Mouse (Mus musculus): ENCODE data around the gene Bsnd.

- no peak for TF ChIP-seq GATA1 (IDR thresholded peaks at IDR 0.05; ENCODE audit: borderline replicate concordance, low read length)
- TF ChIP-seq FLI1 (IDR thresholded peaks at IDR 0.05; ENCODE audit: low read length): no peak
These were observed 32.9 kb upstream of the Bsnd start for GRCm38 (mm10) chr4:106525001-106525400.

Data from megakaryocyte, embryonic 14.5 days (primary cell).